Mouse (Mus musculus): Measurements from ENCODE around the gene Dscaml1.

Gene Dscaml1

GRCm38 (mm10) chr9:45412287-45412686 is 14.1 kb upstream of the Dscaml1 start:
- DNase-seq (ENCODE audit: low spot score): peak; percentile 6

- DNase-seq (ENCODE audit: low spot score): no peak
Measured at GRCm38 (mm10) chr9:45412700-45413477, 13.5 kb upstream of the Dscaml1 start.

- no peak for DNase-seq (ENCODE audit: low spot score)
Measured at GRCm38 (mm10) chr9:45413478-45414140, 12.8 kb upstream of the Dscaml1 start.

GRCm38 (mm10) chr9:45415912-45416311 is 10.5 kb upstream of the Dscaml1 start:
- DNase-seq (ENCODE audit: low spot score): peak; percentile 11

GRCm38 (mm10) chr9:45417245-45417644 is 9.2 kb upstream of the Dscaml1 start:
- DNase-seq (ENCODE audit: low spot score): peak; percentile 35

GRCm38 (mm10) chr9:45418252-45418651 is 8.2 kb upstream of the Dscaml1 start:
- DNase-seq (ENCODE audit: low spot score): no peak

- no peak for DNase-seq (ENCODE audit: low spot score)
Measured at GRCm38 (mm10) chr9:45421209-45421608, 5.2 kb upstream of the Dscaml1 start.

- DNase-seq (ENCODE audit: low spot score): no peak
Measured at GRCm38 (mm10) chr9:45422761-45423298, 3.6 kb upstream of the Dscaml1 start.

GRCm38 (mm10) chr9:45429392-45429791 is 3.0 kb downstream of the Dscaml1 start:
- no peak for DNase-seq (ENCODE audit: low spot score)

- DNase-seq (ENCODE audit: low spot score): no peak
Measured at GRCm38 (mm10) chr9:45429951-45430697, 3.7 kb downstream of the Dscaml1 start.

- no peak for DNase-seq (ENCODE audit: low spot score)
Measured at GRCm38 (mm10) chr9:45430698-45430959, 4.2 kb downstream of the Dscaml1 start.

- no peak for DNase-seq (ENCODE audit: low spot score)
Measured at GRCm38 (mm10) chr9:45431150-45431549, 4.7 kb downstream of the Dscaml1 start.

- DNase-seq (ENCODE audit: low spot score): no peak
Measured at GRCm38 (mm10) chr9:45432639-45433038, 6.2 kb downstream of the Dscaml1 start.

- no peak for DNase-seq (ENCODE audit: low spot score)
Measured at GRCm38 (mm10) chr9:45433119-45433518, 6.7 kb downstream of the Dscaml1 start.

GRCm38 (mm10) chr9:45434171-45434570 is 7.7 kb downstream of the Dscaml1 start:
- DNase-seq (ENCODE audit: low spot score): no peak

- DNase-seq (ENCODE audit: low spot score): no peak
Measured at GRCm38 (mm10) chr9:45439025-45439424, 12.6 kb downstream of the Dscaml1 start.

- no peak for DNase-seq (ENCODE audit: low spot score)
Measured at GRCm38 (mm10) chr9:45440083-45440784, 13.8 kb downstream of the Dscaml1 start.

GRCm38 (mm10) chr9:45444251-45444798 is 17.9 kb downstream of the Dscaml1 start:
- DNase-seq (ENCODE audit: low spot score): no peak

GRCm38 (mm10) chr9:45449658-45450057 is 23.2 kb downstream of the Dscaml1 start:
- no peak for DNase-seq (ENCODE audit: low spot score)

- no peak for DNase-seq (ENCODE audit: low spot score)
Measured at GRCm38 (mm10) chr9:45451346-45451745, 24.9 kb downstream of the Dscaml1 start.

- DNase-seq (ENCODE audit: low spot score): no peak
Measured at GRCm38 (mm10) chr9:45454032-45454431, 27.6 kb downstream of the Dscaml1 start.

Data from adipocyte (in vitro differentiated cells).